Mouse (Mus musculus) midbrain, embryonic 15.5 days (tissue): ENCODE results near the gene Clstn3. TPM values are rescaled to one million over a fixed set of nuclear protein-coding genes. Genes with fewer than 3 reads are reported as not detected.
"Not testable (repeated sequence)": the region's sequence is repeated elsewhere in the genome, so short reads cannot be mapped to it uniquely, and the experiment has no call there.

ENCODE experiments used
- ATAC-seq: fragments of 200-750 bp; cut with Nextera tagmentation; replicated peaks from 2 replicates; pipeline ENCODE4 v1.8.0; 2017; ENCODE audit warnings: moderate TSS enrichment
- H3K27ac ChIP-seq: fragments of 300-500 bp; sonication (generic); 2 replicates; pipeline ENCODE4 v1.5.1; 2015; ENCODE audit warnings: mild to moderate bottlenecking, inconsistent platforms
- H3K27me3 ChIP-seq: fragments of 300-500 bp; sonication (generic); replicated peaks from 2 replicates; pipeline ENCODE4 v1.6.1; 2015; ENCODE audit warnings: inconsistent platforms
- H3K36me3 ChIP-seq: fragments of 300-500 bp; sonication (generic); replicated peaks from 2 replicates; pipeline ENCODE4 v1.6.1; 2015; ENCODE audit warnings: inconsistent platforms
- H3K4me1 ChIP-seq: fragments of 300-500 bp; sonication (generic); 2 replicates; pipeline ENCODE4 v1.6.1; 2015; ENCODE audit warnings: inconsistent platforms
- H3K4me2 ChIP-seq: fragments of 300-500 bp; sonication (generic); 2 replicates; pipeline ENCODE4 v1.6.1; 2015; ENCODE audit warnings: inconsistent platforms, mild to moderate bottlenecking, moderate library complexity
- H3K4me3 ChIP-seq: fragments of 300-500 bp; sonication (generic); 2 replicates; pipeline ENCODE4 v1.5.1; 2015; ENCODE audit warnings: mild to moderate bottlenecking, inconsistent platforms
- H3K9ac ChIP-seq: fragments of 300-500 bp; sonication (generic); 2 replicates; pipeline ENCODE4 v1.6.1; 2015; ENCODE audit warnings: mild to moderate bottlenecking, inconsistent platforms
- H3K9me3 ChIP-seq: fragments of 300-500 bp; sonication (generic); 2 replicates; pipeline ENCODE4 v1.6.1; 2016; ENCODE audit warnings: inconsistent platforms
- WGBS: fragments of 180-500 bp; shearing (Covaris S2); methylation state at CpG from one replicate; pipeline ENCODE4 v1.1.7; 2015; ENCODE audit warnings: mixed read lengths; 5-methylcytosine and 5-hydroxymethylcytosine counted together
- polyA plus RNA-seq: library from polyadenylated mRNA; unstranded; fragments of >200 nt; fragmentation: Nextera tagmentation; extraction: Ambion mirVana; gene quantifications from 2 replicates; pipeline ENCODE4 v1.2.1, GENCODE M21; 2015

Clstn3 gene
- polyA plus RNA-seq, 1 experiment from 2014 or later, result 153 TPM

GRCm38 (mm10) chr6:124436245-124436644 lies 28.3 kb downstream of the Clstn3 start:
- no peak overlapping the region for H3K9ac ChIP-seq
- peaks cover 3% of the 10 kb centered on the region for H3K4me1 ChIP-seq
- no peak overlapping the region for H3K4me2 ChIP-seq
- H3K27ac ChIP-seq, result no peak overlapping the region
- peaks cover 26% of the 10 kb centered on the region; the same call in 1 of the 2 replicates for H3K36me3 ChIP-seq
- 71% methylated on average over 7 of the region's 7 CpGs for WGBS
- H3K9me3 ChIP-seq, result no peaks in the 10 kb centered on the region
- H3K4me3 ChIP-seq, result no peak overlapping the region
- ATAC-seq, result no peak
- no peaks in the 10 kb centered on the region for H3K27me3 ChIP-seq

- no peak overlapping the region for H3K27ac ChIP-seq
- no peak overlapping the region for H3K4me3 ChIP-seq
- WGBS, result 82% methylated on average over 5 of the region's 5 CpGs
- H3K4me1 ChIP-seq, result peaks cover 13% of the 10 kb centered on the region
- no peaks in the 10 kb centered on the region for H3K9me3 ChIP-seq
- ATAC-seq, result no peak
- H3K27me3 ChIP-seq, result no peaks in the 10 kb centered on the region
- peaks cover 26% of the 10 kb centered on the region; the same call in 1 of the 2 replicates for H3K36me3 ChIP-seq
- H3K9ac ChIP-seq, result no peak overlapping the region
- H3K4me2 ChIP-seq, result no peak overlapping the region
Observed at GRCm38 (mm10) chr6:124435173-124435572, 29.4 kb downstream of the Clstn3 start.

GRCm38 (mm10) chr6:124433688-124434324 lies 30.8 kb downstream of the Clstn3 start:
- Histone ChIP-seq H3K9me3 (no peaks in the 10 kb centered on the region), H3K4me2 (no peak overlapping the region), H3K27ac (no peak overlapping the region), H3K27me3 (no peaks in the 10 kb centered on the region), H3K4me1 (peaks cover 13% of the 10 kb centered on the region), H3K4me3 (no peak overlapping the region), H3K9ac (no peak overlapping the region), H3K36me3 (peaks cover 17% of the 10 kb centered on the region; the same call in 1 of the 2 replicates)
- 93% methylated on average over 8 of the region's 8 CpGs for WGBS
- no peak for ATAC-seq

GRCm38 (mm10) chr6:124430784-124431495 lies 33.7 kb downstream of the Clstn3 start:
- H3K27ac ChIP-seq, result no peak overlapping the region
- peaks cover 13% of the 10 kb centered on the region for H3K4me1 ChIP-seq
- no peak overlapping the region for H3K4me3 ChIP-seq
- WGBS, result 41% methylated on average over 8 of the region's 8 CpGs
- H3K36me3 ChIP-seq, result no peaks in the 10 kb centered on the region; the same call in 1 of the 2 replicates
- no peaks in the 10 kb centered on the region for H3K9me3 ChIP-seq
- no peak overlapping the region for H3K9ac ChIP-seq
- H3K27me3 ChIP-seq, result no peaks in the 10 kb centered on the region
- no peak overlapping the region for H3K4me2 ChIP-seq
- peak; percentile 34; the same call in 1 of the 2 replicates for ATAC-seq

- Histone ChIP-seq H3K36me3 (no peaks in the 10 kb centered on the region; the same call in 1 of the 2 replicates), H3K4me2 (no peak overlapping the region), H3K9me3 (no peaks in the 10 kb centered on the region), H3K4me3 (no peak overlapping the region), H3K27ac (no peak overlapping the region), H3K27me3 (no peaks in the 10 kb centered on the region), H3K9ac (no peak overlapping the region), H3K4me1 (peaks cover 13% of the 10 kb centered on the region)
- ATAC-seq, result 0 out of 2 replicates have a peak, but pooled peaks have one; percentile 21
- WGBS, result 74% methylated on average over 3 of the region's 3 CpGs
Observed at GRCm38 (mm10) chr6:124430379-124430778, 34.2 kb downstream of the Clstn3 start.

- Histone ChIP-seq H3K36me3 (no peaks in the 10 kb centered on the region; the same call in 1 of the 2 replicates), H3K4me1 (peaks cover 13% of the 10 kb centered on the region)
- ATAC-seq, result no peak
Observed at GRCm38 (mm10) chr6:124427791-124428576, 36.6 kb downstream of the Clstn3 start.

GRCm38 (mm10) chr6:124427289-124427688 lies 37.3 kb downstream of the Clstn3 start:
- H3K9ac ChIP-seq, result no peak overlapping the region
- peaks cover 13% of the 10 kb centered on the region for H3K4me1 ChIP-seq
- H3K4me2 ChIP-seq, result no peak overlapping the region
- no peak for ATAC-seq
- 82% methylated on average over 7 of the region's 7 CpGs for WGBS
- no peaks in the 10 kb centered on the region for H3K9me3 ChIP-seq
- H3K27ac ChIP-seq, result no peak overlapping the region
- no peak overlapping the region for H3K4me3 ChIP-seq
- no peaks in the 10 kb centered on the region; the same call in 1 of the 2 replicates for H3K36me3 ChIP-seq
- no peaks in the 10 kb centered on the region for H3K27me3 ChIP-seq

More at GRCm38 (mm10) chr6:124427791-124428576, 36.6 kb downstream of the Clstn3 start:
- 47% methylated on average over 5 of the region's 6 CpGs for WGBS
- H3K4me3 ChIP-seq, result no peak overlapping the region
- no peak overlapping the region for H3K9ac ChIP-seq
- no peaks in the 10 kb centered on the region for H3K27me3 ChIP-seq
- H3K4me2 ChIP-seq, result no peak overlapping the region
- no peak overlapping the region for H3K27ac ChIP-seq
- H3K9me3 ChIP-seq, result no peaks in the 10 kb centered on the region

GRCm38 (mm10) chr6:124426604-124427003 lies 38.0 kb downstream of the Clstn3 start:
- Histone ChIP-seq H3K27me3 (no peaks in the 10 kb centered on the region), H3K4me3 (no peak overlapping the region), H3K9me3 (no peaks in the 10 kb centered on the region), H3K4me2 (no peak overlapping the region), H3K9ac (no peak overlapping the region), H3K27ac (no peak overlapping the region), H3K36me3 (no peaks in the 10 kb centered on the region; the same call in 1 of the 2 replicates), H3K4me1 (peaks cover 13% of the 10 kb centered on the region)
- WGBS, result 75% methylated on average over 3 of the region's 3 CpGs
- ATAC-seq, result no peak

- Histone ChIP-seq H3K36me3 (no peaks in the 10 kb centered on the region), H3K9me3 (no peaks in the 10 kb centered on the region), H3K9ac (no peak overlapping the region), H3K27me3 (no peaks in the 10 kb centered on the region), H3K4me1 (peaks cover 3% of the 10 kb centered on the region; the same call in 1 of the 2 replicates), H3K27ac (no peak overlapping the region), H3K4me2 (no peak overlapping the region), H3K4me3 (no peak overlapping the region)
- WGBS, result 79% methylated on average over 6 of the region's 6 CpGs
- no peak for ATAC-seq
Observed at GRCm38 (mm10) chr6:124425523-124425922, 39.1 kb downstream of the Clstn3 start.

GRCm38 (mm10) chr6:124425042-124425441 lies 39.6 kb downstream of the Clstn3 start:
- not testable (repeated sequence) for ATAC-seq, H3K4me2 ChIP-seq, H3K9ac ChIP-seq, H3K27me3 ChIP-seq, H3K36me3 ChIP-seq, H3K27ac ChIP-seq, H3K4me1 ChIP-seq, H3K4me3 ChIP-seq, H3K9me3 ChIP-seq
- WGBS, result 63% methylated on average over 7 of the region's 7 CpGs

GRCm38 (mm10) chr6:124424068-124424498 lies 40.5 kb downstream of the Clstn3 start:
- no peak for ATAC-seq
- H3K9ac ChIP-seq, result no peak overlapping the region
- H3K9me3 ChIP-seq, result no peaks in the 10 kb centered on the region
- 56% methylated on average over 1 of the region's 1 CpGs for WGBS
- H3K36me3 ChIP-seq, result no peaks in the 10 kb centered on the region
- H3K27ac ChIP-seq, result no peak overlapping the region
- H3K4me3 ChIP-seq, result no peak overlapping the region
- no peak overlapping the region for H3K4me2 ChIP-seq
- H3K27me3 ChIP-seq, result no peaks in the 10 kb centered on the region
- H3K4me1 ChIP-seq, result no peaks in the 10 kb centered on the region; the same call in 1 of the 2 replicates

- Histone ChIP-seq H3K4me1 (peaks cover 9% of the 10 kb centered on the region), H3K9ac (no peak overlapping the region), H3K4me3 (no peak overlapping the region), H3K9me3 (no peaks in the 10 kb centered on the region), H3K27ac (no peak overlapping the region), H3K36me3 (no peaks in the 10 kb centered on the region), H3K27me3 (no peaks in the 10 kb centered on the region), H3K4me2 (no peak overlapping the region)
- WGBS, result 89% methylated on average over 3 of the region's 3 CpGs
- no peak for ATAC-seq
Observed at GRCm38 (mm10) chr6:124418686-124419085, 45.9 kb downstream of the Clstn3 start.
